Mouse (Mus musculus) G1E (cell line): ENCODE data around the gene Apba1.

Experiments used
- CTCF ChIP-seq: IDR thresholded peaks from 2 replicates; pipeline ENCODE4 v1.5.1; 2012; ENCODE audit warnings: low read depth, low read length, inconsistent platforms, mixed read lengths
- GATA1 ChIP-seq: IDR thresholded peaks from 2 replicates; pipeline ENCODE4 v1.6.1; 2012; ENCODE audit warnings: borderline replicate concordance, low read length, inconsistent platforms, mixed read lengths
- POLR2AphosphoS5 ChIP-seq: IDR thresholded peaks from 2 replicates; pipeline ENCODE4 v1.6.1; 2012; ENCODE audit warnings: low read depth, low read length, inconsistent platforms; ENCODE audit not compliant: insufficient replicate concordance
- TAL1 ChIP-seq: conservative IDR thresholded peaks from 2 replicates; pipeline ENCODE4 v1.6.1; 2012; ENCODE audit warnings: low read depth, low read length, inconsistent platforms, mixed read lengths

GRCm38 (mm10) chr19:23834721-23835120 is 76.0 kb downstream of the Apba1 start:
- TF ChIP-seq POLR2AphosphoS5 (no peak), CTCF (no peak), TAL1 (no peak), GATA1 (no peak)
